Comparison of ENCODE assay signal across 14 mouse cellular contexts in the genomic region with DNA sequence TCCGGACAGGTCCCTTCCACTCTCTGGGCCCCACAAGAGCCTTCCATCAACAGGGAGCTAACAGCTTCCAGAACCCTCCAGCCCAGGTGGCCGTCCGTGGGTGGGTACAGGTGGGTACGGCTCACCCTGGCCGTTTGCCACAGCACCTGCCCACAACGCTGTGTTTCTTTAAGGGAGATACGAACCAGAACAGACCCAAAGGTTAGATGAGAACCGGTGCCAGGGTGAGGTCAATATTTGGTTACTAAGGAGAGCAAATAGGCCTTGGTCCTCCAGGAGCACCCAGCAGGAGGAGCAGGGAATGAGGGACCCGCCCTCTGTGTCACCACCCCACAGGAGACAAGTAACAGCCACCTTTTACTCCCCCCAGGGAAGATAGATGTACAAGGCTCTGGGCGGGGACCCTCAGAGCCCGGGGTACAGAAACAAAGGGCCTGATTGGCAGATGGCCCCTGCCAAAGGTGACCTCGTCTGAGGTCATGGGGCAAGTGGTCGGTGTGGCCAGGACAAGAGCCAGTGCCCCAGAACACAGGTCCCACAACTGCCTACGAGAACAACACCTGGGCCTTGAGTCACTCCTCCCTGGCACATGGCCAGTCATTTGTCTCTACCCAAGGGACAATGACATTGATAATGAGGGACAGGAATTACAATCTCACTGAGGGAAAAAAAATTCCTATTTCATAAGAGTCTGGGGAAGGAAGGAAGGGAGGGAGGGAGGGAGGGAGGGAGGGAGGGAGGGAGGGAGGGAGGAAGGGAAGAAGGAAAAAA. TPM values are rescaled to one million over a fixed set of nuclear protein-coding genes. Genes with fewer than 3 reads are reported as not detected.
DNase-seq lines count a peak whose midpoint lies in the region; ATAC-seq and TF ChIP-seq lines count a peak whose summit lies in the region.
"Had no signal": no experiment of that assay in that cellular context is flagged by ENCODE, and none has a peak within 500 bp of the region (broad histone marks: within the 10 kb centered on the region; RNA-seq: fewer than 3 reads in every experiment).

No protein-coding gene starts in this region.

- no peak overlapping the region for H3K4me2 ChIP-seq in heart, embryonic 16.5 days (ENCODE audit: low read depth, low read length)
- no peak overlapping the region for H3K4me2 ChIP-seq in lung, postnatal 0 days (replicated peaks; ENCODE audit: low read depth, low read length)
- no peak overlapping the region for H3K4me2 ChIP-seq in stomach, embryonic 15.5 days
- H3K4me2 ChIP-seq: forebrain, embryonic 15.5 days had no signal

- TF ChIP-seq EP300 in lung, postnatal 0 days (IDR thresholded peaks at IDR 0.05): no peak

- peaks cover 86% of the 10 kb centered on the region for H3K4me1 ChIP-seq in cerebellum, adult 2 months (ENCODE audit: control insufficient read depth, insufficient read depth, low read length)
- peaks cover 66% of the 10 kb centered on the region for H3K4me1 ChIP-seq in heart, embryonic 16.5 days (ENCODE audit: control insufficient read depth, insufficient read depth, low read length)
- peaks cover 24% of the 10 kb centered on the region; the same call in 1 of the 2 replicates for H3K4me1 ChIP-seq in lung, postnatal 0 days (ENCODE audit: insufficient read depth, low read depth, low read length)
- H3K4me1 ChIP-seq in stomach, embryonic 15.5 days: peaks cover 43% of the 10 kb centered on the region

- H3K9me3 ChIP-seq in heart, embryonic 16.5 days (replicated peaks; ENCODE audit: control insufficient read depth, low read length): no peaks in the 10 kb centered on the region
- no peaks in the 10 kb centered on the region for H3K9me3 ChIP-seq in lung, postnatal 0 days (ENCODE audit: low read length)
- H3K9me3 ChIP-seq in stomach, embryonic 15.5 days: no peaks in the 10 kb centered on the region
- H3K9me3 ChIP-seq: forebrain, embryonic 15.5 days had no signal

- no peaks in the 10 kb centered on the region for H3K27me3 ChIP-seq in cerebellum, adult 2 months (ENCODE audit: control insufficient read depth, insufficient read depth, low read length)
- H3K27me3 ChIP-seq in heart, embryonic 16.5 days (ENCODE audit: control insufficient read depth, insufficient read depth, low read length): no peaks in the 10 kb centered on the region
- no peaks in the 10 kb centered on the region for H3K27me3 ChIP-seq in lung, postnatal 0 days (replicated peaks; ENCODE audit: insufficient read depth, low read length)
- no peaks in the 10 kb centered on the region for H3K27me3 ChIP-seq in stomach, embryonic 15.5 days (replicated peaks)
- H3K27me3 ChIP-seq: forebrain, embryonic 15.5 days had no signal

- WGBS in cerebellum, adult 2 months: 59% methylated on average over 14 of the region's 14 CpGs
- WGBS in heart, embryonic 16.5 days: 55% methylated on average over 14 of the region's 14 CpGs
- WGBS in lung, postnatal 0 days: 52% methylated on average over 14 of the region's 14 CpGs
- 60% methylated on average over 14 of the region's 14 CpGs for WGBS in stomach, embryonic 15.5 days

- TF ChIP-seq CTCF in cerebellum, adult 2 months (IDR thresholded peaks at IDR 0.05; ENCODE audit: borderline replicate concordance, insufficient read depth, low read depth, low read length): no peak
- no peak for TF ChIP-seq CTCF in lung, postnatal 0 days (IDR thresholded peaks at IDR 0.05)

- no peaks in the 10 kb centered on the region for H3K36me3 ChIP-seq in heart, embryonic 16.5 days (ENCODE audit: control insufficient read depth, insufficient read depth)
- H3K36me3 ChIP-seq in lung, postnatal 0 days (ENCODE audit: insufficient read depth, low read length): no peaks in the 10 kb centered on the region
- no peaks in the 10 kb centered on the region for H3K36me3 ChIP-seq in stomach, embryonic 15.5 days
- H3K36me3 ChIP-seq: forebrain, embryonic 15.5 days had no signal

- no peak for DNase-seq in cerebellum, adult 2 months
- DNase-seq in cerebellum, postnatal 10 days: no peak
- DNase-seq in heart, adult 8-10 months (ENCODE audit: low spot score): no peak
- peak; percentile 38 for DNase-seq in lung, postnatal 0 days (ENCODE audit: low spot score)
- no peak for DNase-seq in lung, postnatal 14 days
- no peak for DNase-seq in thymus, postnatal 36 days
- DNase-seq: adrenal gland, adult 2 months; cerebellum, postnatal 36 days had no signal

- TF ChIP-seq POLR2A in cerebellum, adult 2 months (IDR thresholded peaks at IDR 0.05; ENCODE audit: borderline replicate concordance, insufficient read depth, low read length): no peak

- H3K27ac ChIP-seq in cerebellum, adult 2 months (ENCODE audit: insufficient read depth, low read length): 0 out of 2 replicates have a peak overlapping the region, but pooled peaks have one; percentile 7
- no peak overlapping the region for H3K27ac ChIP-seq in heart, embryonic 16.5 days (ENCODE audit: low read length)
- no peak overlapping the region for H3K27ac ChIP-seq in lung, postnatal 0 days (ENCODE audit: low read length)
- 0 out of 2 replicates have a peak overlapping the region, but pooled peaks have one; percentile 41 for H3K27ac ChIP-seq in stomach, embryonic 15.5 days
- H3K27ac ChIP-seq: forebrain, embryonic 15.5 days; layer of hippocampus, adult 2 months had no signal

- 0 out of 2 replicates have a peak overlapping the region, but pooled peaks have one; percentile 6 for H3K9ac ChIP-seq in heart, embryonic 16.5 days (ENCODE audit: low read length)
- no peak overlapping the region for H3K9ac ChIP-seq in lung, postnatal 0 days (replicated peaks; ENCODE audit: low read depth)
- H3K9ac ChIP-seq in stomach, embryonic 15.5 days: no peak overlapping the region
- H3K9ac ChIP-seq: forebrain, embryonic 15.5 days had no signal

- ATAC-seq in heart, embryonic 16.5 days (replicated peaks; ENCODE audit: extremely low read depth, insufficient read depth, low FRiP score): no peak
- no peak for ATAC-seq in lung, postnatal 0 days
- ATAC-seq in stomach, embryonic 15.5 days (ENCODE audit: insufficient read depth, low FRiP score, low read depth): peak; percentile 33; the same call in 1 of the 2 replicates
- ATAC-seq: forebrain, embryonic 15.5 days; inflammation-experienced regulatory T-cells, adult 6 months had no signal

- H3K4me3 ChIP-seq in cerebellum, adult 2 months (replicated peaks; ENCODE audit: insufficient read depth, low read depth, low read length): no peak overlapping the region
- H3K4me3 ChIP-seq in heart, embryonic 16.5 days (ENCODE audit: low read length): no peak overlapping the region
- H3K4me3 ChIP-seq in lung, postnatal 0 days (ENCODE audit: low read depth, low read length): no peak overlapping the region
- H3K4me3 ChIP-seq in stomach, embryonic 15.5 days (replicated peaks): no peak overlapping the region
- H3K4me3 ChIP-seq: forebrain, embryonic 15.5 days; layer of hippocampus, adult 2 months; megakaryocyte, embryonic 14.5 days had no signal

RNA-seq across cellular contexts. Expression of a gene that starts 40.2 kb away (rescaled TPM):
- polyA plus RNA-seq in cerebellum, adult 2 months (2012; rRNA removed): 75.0 and 78.6 TPM in 2 replicates
- polyA plus RNA-seq in heart, embryonic 16.5 days (2015; fragmentation: Nextera tagmentation; extraction: Ambion mirVana): 4.2 and 4.6 TPM in 2 replicates
- 10 to 100 TPM; 38.2 to 46.2 (median 40.0) TPM for total RNA-seq in heart, adult 8-10 months (2022)
- polyA plus RNA-seq in lung, postnatal 0 days (2015; fragmentation: Nextera tagmentation; extraction: Ambion mirVana): 4.1 and 4.5 TPM in 2 replicates
- 7.3 and 7.9 TPM in 2 replicates for polyA plus RNA-seq in stomach, embryonic 15.5 days (2015; fragmentation: Nextera tagmentation; extraction: Ambion mirVana)

RNA-seq across cellular contexts. Expression of a gene that starts 55.6 kb away (rescaled TPM):
- 27.0 and 32.0 TPM in 2 replicates for polyA plus RNA-seq in cerebellum, adult 2 months (2012; rRNA removed)
- polyA plus RNA-seq in heart, embryonic 16.5 days (2015; fragmentation: Nextera tagmentation; extraction: Ambion mirVana): 2.0 and 2.4 TPM in 2 replicates
- total RNA-seq in heart, adult 8-10 months (2022): 10 to 100 TPM; 25.5 to 32.4 (median 31.1) TPM
- 2.0 and 2.5 TPM in 2 replicates for polyA plus RNA-seq in lung, postnatal 0 days (2015; fragmentation: Nextera tagmentation; extraction: Ambion mirVana)
- 3.2 TPM in 2 replicates for polyA plus RNA-seq in stomach, embryonic 15.5 days (2015; fragmentation: Nextera tagmentation; extraction: Ambion mirVana)

RNA-seq across cellular contexts. Expression of a gene that starts 55.9 kb away (rescaled TPM):
- polyA plus RNA-seq in cerebellum, adult 2 months (2012; rRNA removed): 117 and 122 TPM in 2 replicates
- 75.8 and 75.9 TPM in 2 replicates for polyA plus RNA-seq in heart, embryonic 16.5 days (2015; fragmentation: Nextera tagmentation; extraction: Ambion mirVana)
- total RNA-seq in heart, adult 8-10 months (2022): 100 to 1,000 TPM in 1 of 4 experiments, 10 to 100 TPM in 3; 88.6 to 103 (median 93.1) TPM
- 60.3 and 71.9 TPM in 2 replicates for polyA plus RNA-seq in lung, postnatal 0 days (2015; fragmentation: Nextera tagmentation; extraction: Ambion mirVana)
- 87.1 and 94.2 TPM in 2 replicates for polyA plus RNA-seq in stomach, embryonic 15.5 days (2015; fragmentation: Nextera tagmentation; extraction: Ambion mirVana)

Comparison
In these comparisons a context has a peak if more than half of its experiments do, and no peak if none do; other contexts are left out.
1. H3K27ac ChIP-seq: peak in cerebellum, adult 2 months (single experiment) and stomach, embryonic 15.5 days (single experiment); none in heart, embryonic 16.5 days (single experiment) and lung, postnatal 0 days (single experiment).